Mouse (Mus musculus) kidney, postnatal 36 days (tissue): ENCODE measurements around the gene Myl10.
"Not testable (repeated sequence)": the region's sequence is repeated elsewhere in the genome, so short reads cannot be mapped to it uniquely, and the experiment has no call there.

Source experiments
- DNase-seq, 2 experiments: peaks; one replicate each; pipeline ENCODE4 v3.0.0; 2021 to 2022; ENCODE audit warnings: mixed read lengths in 2 of 2

The Myl10 gene

DNA sequence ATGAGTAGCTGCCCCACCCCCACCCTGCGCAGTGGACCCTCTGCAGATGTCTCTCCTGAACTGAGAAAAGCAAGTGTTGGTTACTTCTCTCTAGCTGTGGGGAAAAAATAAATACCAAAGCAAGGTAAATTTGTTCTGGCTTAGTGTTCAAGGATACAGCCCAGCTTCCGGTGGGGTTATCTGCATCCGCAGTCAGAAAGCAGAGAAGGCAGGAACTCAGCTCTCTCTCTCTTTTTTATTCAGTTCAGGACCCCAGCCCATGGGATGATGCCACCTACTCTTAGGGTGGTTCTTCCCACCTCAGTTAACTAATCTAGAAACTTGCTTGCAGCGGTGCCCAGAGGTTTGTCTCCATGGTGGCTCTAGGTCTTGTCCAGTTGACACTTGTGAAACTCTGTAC lies at the start of gene Myl10:
TSS of gene Myl10 (plus strand) at position 363 of the 400 bp plus-strand sequence.
- no peak for DNase-seq

DNA sequence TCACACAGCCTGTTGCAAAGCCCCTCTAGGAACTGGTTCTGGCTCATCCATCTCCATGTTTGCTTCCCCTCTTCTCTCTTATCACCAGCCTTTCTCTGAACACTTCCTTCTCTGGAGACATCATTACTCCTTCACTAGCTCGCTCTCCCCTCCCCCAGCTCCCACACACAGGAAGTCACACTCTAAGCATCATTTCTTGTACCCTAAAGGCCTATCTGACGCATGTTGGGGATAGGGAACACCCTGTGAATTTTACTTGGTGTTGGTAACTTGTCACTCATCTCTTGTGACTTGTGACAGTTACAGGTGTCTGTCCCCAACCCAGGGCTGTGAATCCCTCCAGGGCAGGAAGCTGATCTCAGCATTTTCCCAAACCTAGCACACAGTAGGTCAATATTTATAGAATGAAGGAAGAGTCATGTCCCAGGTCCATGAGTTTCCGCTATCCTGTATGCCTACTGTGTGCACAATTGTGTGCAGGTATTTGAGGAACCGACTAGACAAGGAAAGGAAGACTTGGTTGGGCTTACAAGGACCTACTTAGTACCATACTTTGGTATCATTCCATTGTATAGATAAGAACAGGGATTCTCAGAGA lies 46.1 kb upstream of the Myl10 start:
- DNase-seq = no peak

DNA sequence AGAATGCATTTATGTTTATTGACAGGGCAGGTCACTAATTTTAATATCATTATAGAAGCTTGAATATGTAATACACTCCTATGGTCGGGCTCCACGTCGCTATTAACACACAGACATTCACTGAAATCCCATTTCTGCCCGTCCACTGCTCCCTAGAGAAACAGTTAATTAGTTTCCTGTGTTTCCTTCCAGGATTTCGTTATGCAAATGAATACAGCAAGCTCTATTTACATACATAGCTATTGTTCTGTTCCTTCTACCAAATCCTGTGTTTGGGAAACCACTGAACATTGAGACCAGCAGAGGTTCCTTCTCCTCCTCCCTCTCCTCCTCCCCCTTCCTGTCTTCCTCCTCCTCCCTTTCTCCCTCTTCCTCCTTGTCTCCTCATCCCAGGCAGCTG lies 43.9 kb upstream of the Myl10 start:
- DNase-seq = no peak

DNA sequence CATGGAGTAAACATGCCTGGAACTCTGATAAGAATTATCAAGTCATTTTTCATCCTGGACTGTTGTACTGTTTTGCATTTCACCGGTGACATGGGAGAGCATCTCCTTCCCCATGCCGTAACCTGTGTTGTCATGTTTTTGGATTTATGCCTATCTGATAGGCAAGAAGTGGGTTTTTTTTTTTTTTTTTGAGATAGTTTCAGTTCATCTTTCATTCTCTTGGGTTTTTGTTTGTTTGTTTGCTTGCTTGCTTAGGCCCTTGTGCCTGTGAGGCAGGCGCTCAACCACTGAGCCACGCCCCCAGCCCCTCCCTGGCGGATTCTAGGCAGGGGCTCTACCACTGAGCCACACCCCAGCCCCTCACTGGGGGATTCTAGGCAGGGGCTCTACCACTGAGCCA lies 43.3 kb upstream of the Myl10 start:
- no peak for DNase-seq

DNA sequence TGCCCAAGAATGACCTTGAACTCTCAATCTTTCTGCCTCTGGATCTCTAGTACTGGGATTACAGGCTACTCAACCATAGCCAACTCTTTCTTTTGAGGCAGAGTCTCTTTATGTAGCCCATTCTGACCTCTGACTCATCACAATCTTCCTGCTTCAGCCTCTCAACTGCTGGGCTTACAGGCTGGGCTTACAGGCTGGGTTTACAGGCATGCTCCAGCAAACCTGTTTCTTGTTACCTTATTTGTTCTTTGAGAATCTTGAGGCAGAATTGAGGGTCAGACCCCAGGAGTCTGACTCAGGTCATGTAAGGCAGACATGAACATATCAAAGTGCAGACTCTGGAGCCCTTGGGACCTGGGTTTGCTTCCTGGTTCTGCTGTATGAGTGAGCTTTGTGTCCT lies 38.5 kb upstream of the Myl10 start:
- no peak for DNase-seq

DNA sequence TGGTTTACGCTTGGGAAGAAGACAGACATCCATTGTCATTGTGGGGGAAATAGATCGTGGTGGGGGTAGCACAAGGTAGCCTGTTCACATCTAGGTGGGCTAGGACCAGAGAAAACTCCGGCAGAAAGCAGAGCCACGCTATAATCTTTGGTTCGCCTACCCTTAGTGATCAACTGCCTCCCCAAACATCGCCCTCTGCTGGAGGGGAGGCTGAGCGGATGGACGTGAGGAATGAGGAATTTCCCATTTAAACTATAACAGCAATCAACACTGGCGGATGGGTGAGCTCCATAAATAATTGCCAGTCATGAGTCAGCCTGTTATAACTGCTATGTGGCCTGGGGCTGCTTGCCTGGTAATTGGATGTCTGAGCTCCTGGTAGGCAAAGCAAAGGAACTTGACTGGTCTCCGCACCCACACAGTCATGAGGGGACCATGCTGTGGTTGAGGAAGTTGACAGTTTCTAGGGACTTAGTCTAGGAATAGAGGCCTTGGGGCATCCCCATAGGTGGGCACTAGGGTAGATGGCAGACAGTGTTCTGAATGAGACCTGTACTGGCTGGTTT lies 36.0 kb upstream of the Myl10 start:
- peak in 1 of 2 experiments; percentile 33 for DNase-seq

DNA sequence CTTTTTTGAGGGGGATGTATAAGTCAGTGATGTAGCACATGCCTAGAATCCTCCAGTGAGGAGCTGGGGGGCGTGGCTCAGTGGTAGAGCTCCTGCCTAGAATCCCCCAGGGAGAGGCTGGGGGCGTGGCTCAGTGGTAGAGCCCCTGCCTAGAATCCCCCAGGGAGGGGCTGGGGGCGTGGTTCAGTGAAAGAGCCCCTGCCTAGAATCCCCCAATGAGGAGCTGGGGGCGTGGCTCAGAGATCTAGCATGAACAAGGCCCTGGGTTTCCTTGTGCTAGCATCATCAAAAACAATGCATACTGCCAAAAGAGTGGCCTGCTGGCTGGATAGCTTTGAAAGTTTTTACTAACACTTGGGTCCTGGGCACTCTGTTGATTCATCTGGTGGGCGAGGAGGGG lies 32.2 kb upstream of the Myl10 start:
- not testable (repeated sequence) for DNase-seq

DNA sequence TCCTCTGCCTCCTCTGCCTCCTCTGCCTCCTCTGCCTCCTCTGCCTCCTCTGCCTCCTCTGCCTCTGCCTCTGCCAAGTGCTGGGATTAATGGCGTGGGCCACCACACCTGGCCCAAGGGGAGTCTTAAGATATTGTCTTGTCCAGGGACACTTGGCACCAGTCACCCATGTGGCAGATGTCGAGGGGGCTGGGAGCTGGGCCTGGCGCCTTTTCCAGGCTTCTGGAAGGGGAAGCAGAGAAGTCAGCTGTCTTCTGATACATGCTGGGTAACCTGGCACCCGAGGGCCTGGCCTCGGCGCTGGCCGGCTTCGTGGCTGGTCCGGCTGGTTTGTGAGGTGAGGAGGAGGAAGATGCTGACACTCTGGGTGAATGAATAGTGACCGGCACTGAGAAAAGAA lies 30.7 kb upstream of the Myl10 start:
- no peak for DNase-seq

DNA sequence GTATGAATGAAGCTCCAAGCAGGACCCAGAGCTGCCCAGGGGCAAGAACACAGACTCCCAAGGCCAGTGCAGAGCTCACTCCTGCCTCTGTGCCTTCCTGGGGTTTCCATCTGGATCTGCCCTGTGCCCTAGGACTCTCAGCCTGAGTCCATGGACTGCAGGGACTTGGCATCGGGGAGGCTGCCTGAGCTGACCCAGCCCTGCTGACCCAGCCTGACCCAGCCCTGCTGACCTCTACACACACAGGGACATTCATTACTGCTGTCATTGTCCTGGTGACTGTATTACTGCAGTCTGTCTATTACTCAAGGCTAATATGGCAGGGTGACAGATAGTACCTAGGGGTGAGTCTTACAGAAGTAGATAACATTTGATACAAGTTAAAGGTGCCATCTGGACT lies 30.1 kb upstream of the Myl10 start:
- DNase-seq = peak; percentile 5 to 12

DNA sequence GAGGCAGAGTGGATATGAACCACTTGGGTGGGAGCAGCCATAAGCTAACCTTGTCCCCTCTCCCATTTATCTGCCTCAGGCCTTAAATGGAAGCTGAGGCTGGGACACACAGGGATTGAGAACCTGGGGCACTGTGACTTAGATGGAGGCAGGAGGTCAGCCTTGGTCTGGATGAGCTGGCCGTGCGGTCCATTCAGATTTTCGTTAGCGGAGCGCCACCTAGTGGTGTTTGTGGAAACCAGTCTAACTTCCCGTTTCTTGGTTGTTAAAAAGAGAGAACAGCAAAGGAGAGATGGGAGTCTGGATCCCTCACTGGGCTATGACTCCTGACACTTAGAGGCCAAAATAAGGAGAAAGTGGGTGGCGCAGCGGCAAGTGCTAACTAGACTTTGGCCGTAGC lies 28.4 kb upstream of the Myl10 start:
- peak; percentile 59 to 87 for DNase-seq

DNA sequence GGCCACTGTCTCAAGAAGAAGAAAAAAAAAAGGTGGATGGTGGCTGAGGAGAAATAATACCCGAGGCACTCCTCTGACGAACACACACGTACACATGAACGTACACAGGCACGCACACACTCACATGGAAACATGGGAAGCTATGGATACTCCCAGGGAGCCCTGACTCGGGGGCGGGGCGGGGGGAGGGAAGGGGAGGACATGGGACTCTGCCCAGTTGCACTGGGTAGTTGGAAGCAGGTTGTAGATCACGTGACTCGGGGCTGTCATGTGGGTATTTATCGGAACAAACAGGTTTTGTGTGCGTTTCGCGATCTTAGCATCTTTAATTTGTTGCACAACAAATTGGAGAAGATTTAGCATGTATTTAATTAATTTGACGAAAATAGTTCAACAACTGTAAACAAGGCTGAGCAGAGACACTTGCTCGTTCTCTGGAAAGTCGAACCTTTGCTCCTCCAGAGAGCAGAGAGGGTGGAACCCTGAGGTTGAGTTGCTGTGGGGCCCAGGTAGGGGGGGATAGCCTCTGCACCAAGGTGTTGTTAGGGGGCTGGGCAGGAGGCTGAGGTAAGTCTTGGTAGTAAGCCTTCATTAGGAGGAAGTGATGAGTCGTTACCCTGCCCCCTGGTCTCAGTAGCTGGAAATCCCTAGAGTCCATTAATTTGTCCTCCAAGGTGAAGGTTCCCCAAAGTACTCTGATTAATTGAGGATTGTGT lies 16.5 kb upstream of the Myl10 start:
- DNase-seq = no peak

DNA sequence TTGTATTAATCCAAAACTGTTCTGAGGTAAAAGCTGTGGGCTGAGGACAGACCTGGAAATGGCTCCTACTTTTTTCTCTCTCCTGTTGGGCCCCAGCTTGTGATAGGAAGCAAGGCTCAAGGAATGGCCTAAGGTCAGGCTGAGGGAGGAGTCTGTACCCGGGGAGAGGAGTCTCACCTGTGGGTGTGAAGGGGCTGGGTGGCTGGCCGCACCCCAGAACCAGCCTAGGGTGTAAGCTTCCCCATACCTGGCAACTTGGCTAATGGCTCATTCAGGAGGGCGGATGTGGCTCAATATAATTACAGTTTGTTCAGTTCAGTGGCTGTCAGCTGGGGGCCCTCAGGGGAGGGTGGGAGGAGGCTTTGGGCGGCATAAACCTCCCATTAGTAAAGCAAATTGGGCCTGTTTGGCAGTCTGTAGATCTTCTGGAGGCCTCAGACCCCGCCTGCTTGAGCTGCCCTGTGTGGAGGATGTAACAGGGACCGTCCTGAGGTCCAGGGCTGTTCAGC lies 14.1 kb upstream of the Myl10 start:
- no peak for DNase-seq

DNA sequence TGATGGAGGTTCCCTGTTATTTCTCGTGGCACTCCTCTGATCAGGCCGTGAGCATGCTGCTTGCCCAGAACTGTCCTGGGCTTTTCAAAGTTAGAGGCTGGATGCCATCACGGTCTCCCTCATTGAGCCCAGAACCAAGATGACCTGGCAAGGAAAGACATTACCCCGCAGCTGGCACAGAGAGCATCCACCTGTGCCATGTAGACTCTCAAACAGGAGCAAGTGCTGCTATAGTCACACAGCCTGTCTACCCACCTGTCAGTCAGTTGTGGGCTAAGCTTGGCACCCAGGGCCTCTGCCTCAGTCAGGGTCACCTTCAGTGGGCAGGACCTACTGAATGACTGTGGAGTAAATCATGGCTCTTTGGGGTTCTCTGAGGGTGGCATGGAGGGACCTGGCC lies 6.6 kb upstream of the Myl10 start:
- no peak for DNase-seq

DNA sequence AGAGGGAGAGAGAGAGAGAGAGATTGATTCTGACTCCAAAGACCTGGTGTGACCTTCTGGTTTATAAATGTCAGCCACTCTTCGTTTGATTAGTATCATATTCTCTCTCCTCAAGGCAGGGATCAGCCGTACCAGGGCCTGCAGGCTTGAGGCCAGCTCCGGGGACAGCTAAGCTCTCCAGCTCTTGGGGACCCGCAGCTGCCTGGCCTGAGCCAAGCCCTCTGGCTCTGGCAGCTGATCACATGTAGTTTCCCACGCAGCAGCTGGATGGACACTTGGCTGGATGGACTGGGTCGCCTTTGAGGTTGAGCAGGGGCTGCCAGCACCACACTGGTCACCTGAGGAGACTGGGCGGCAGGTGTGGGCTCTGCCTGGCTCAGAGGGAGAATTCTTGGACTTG lies 5.4 kb upstream of the Myl10 start:
- no peak for DNase-seq

DNA sequence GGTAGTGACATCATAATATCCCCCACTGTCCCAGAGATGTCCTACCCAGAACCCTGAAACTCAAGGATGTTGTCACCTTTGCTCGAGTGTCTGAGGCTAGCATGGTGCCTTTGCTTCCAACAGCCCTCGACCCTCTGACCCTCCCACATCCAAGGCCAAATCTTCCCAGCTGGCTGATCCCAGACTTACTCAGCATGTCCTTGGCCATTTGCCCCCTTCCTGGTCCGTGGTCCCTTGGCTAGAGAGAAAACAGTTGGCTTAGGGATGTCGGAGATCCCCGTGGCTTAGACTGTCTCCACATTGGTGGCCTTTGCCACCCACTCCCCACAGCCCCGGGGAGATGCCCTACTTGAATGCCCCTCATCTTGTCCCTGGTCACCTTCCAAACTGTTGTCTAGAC lies 4.1 kb upstream of the Myl10 start:
- DNase-seq = no peak

DNA sequence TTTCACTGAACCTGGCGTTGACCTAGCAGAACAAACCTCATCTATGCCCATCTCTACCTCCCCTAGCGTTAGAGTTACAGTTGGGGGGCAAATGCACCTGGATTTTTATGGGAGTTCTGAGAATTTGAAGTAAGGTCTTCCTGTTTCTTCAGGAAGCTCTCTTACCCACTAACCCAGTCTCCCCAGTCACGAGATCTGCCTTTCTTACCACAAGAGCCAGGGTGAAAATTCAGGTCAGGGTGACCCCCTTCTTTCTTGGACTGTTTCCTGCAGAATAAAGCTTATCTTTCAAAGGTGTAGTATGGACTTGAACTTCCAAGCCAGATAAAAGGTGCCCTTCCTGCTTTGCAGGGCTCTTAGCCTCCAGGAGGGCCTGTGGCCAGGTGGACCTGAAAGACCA lies 1.8 kb upstream of the Myl10 start:
- DNase-seq = no peak

DNA sequence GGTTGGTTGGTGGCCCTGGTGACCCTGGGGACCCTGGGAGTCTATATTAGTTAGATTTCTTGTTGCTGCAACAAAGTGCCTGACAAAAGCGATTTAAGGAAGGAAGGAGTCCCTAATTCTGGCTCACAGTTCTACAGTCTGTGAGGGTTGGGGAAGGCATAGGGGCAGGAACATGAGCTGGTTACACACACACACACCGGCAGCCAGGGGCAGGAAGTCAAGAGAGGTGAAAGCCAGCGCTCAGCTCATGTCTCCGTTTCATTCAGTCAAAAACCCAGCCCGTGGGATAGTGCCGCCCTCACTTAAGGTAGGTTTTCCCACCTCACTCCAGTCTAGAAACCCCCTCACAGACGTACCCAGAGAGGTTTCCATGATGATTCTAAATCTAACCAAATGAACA lies 472 bp downstream of the Myl10 start:
- DNase-seq = no peak

DNA sequence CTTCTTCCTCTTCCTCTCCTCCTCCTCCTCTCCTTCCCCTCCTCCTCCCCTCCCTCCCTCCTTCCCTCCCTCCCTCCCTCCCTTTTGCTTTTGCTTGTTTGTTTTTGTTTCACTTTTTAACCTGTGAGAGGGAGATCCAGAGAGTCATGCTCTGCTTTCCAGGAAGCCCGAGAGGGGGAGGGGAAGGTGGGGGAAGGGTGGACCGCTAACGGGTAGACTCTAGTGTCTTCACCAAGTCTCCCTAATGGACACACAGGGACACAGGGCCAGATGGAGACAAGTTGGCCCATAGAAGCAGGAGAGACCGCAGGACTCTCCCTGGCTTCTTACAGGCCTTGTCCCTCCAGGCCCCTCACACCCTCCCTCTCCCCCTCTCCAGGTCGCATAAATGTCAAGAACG lies 2.0 kb downstream of the Myl10 start:
- DNase-seq = no peak

DNA sequence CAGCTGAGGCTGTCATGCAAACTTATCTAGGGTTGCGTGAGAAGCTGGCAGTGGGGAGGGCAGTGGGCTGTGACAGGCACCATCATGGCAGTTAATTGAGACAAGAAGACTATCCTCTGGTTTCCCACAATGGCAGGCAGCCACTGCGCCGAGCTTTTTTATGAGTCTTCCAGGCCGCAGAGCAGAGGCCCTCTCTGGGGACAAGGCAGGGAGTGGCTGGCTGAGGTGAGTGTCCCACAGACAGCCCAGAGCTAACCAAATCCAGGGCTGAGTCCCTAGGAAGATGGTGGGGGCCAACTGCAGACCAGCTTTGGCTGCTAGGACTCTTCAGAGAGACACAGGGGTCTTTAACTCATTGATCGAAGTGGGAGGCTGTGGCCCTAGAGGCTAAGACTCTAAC lies 3.6 kb downstream of the Myl10 start:
- DNase-seq = no peak

DNA sequence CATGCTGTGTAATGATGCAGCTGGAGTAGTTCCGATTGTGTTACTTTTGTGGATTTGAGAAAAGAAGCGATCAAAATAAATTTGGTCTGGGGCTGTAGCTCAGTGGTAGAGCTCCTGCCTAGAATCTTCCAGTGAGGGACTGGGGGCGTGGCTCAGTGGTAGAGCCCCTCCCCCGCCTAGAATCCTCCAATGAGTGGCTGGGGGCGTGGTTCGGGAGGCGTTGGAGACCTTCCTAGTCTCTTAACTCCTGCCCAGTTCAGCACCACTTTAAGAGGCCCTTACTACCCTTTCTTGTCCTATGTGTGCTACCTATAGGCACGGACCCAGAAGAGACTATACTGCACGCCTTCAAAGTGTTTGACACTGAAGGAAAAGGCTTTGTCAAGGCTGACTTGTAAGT lies 4.7 kb downstream of the Myl10 start:
- DNase-seq = no peak

DNA sequence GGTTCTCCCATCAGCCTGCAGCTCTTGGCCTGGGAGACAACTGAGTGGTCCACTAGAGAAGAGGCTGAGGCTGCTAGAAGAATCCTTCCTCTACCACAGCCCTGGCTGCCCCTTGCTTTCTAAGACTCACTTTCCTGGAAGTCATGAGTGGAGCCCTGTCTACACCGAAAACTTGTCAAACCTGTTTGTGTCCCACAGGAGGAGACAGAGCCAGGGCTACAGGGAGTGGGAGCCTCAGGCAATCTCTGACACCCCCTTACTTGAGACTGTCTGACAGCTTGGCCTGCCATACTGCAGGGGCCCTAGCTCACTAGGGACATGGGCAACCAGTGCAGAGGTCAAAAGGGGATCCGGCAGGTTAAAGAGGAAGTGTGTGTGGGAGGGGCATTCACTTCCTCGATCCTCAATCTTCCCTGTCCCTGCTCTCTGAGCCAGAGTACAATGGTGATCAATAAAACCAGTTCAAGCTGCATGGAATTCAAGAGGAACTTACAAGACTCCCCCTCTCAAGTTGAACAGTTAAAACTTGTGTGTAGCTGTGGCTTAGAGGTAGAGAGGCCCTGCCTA lies 9.3 kb downstream of the Myl10 start:
- peak; percentile 13 to 26 for DNase-seq

DNA sequence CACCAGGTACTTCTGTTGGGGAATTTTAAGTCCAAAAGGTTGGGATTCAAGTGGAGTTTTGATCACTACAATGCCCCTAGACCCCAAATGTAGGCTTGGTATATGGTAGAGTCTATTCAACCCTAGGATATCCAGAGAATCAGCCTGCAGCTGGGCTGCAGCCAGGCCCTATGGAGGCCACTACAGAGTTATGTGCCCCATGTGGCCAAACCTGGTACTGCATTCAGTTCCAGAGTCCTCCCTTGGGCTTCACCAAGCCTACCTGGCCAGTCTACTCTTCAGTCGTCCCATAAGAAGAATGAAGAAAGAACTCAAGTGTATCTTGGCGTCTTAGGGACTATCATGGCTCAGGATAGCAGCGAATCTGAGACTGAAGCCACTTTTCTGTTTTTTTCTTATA lies 10.8 kb downstream of the Myl10 start:
- DNase-seq = peak; percentile 76 to 94

DNA sequence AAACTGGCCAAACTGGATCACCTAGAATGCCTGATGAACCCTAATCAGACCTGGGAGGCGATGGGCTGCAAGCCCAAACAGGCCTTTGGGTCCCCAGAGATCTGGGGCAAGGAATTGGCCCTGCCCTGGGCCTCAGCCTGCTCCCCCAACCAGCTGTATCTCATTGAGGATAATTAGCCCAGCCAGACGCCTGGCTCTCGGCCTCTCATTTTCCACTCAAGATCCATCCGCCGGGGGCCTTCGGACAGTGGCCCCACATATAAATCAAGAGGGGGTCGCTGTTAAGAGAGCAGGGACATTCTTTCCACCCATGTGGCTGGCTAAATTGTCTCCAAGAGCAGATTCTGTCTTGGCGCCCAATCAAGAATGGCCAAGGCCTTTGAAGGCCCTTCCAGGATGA lies 11.2 kb downstream of the Myl10 start:
- peak; percentile 7 to 14 for DNase-seq

DNA sequence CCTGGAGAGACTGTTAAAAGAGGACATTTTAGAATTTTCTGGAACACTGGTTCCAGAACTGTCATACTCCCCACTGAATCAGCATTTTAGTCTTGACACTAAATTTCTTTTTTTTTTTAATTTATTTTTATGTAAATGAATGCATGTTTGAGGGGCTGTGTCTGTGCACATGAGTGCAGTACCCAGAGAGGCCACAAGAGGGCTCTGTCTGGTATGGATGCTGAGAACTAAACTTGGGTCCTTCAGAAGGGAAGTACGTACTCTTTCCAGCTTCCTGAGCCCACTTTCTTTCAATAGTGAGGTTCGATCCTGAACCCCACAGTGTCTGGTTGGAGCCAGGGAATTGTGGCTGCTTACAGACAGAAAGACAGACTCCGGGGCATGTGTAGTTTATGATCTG lies 12.6 kb downstream of the Myl10 start:
- DNase-seq = peak in 1 of 2 experiments; percentile 37
